Mouse (Mus musculus) A20 (cell line): ENCODE measurements around the gene Sqstm1.

Experiments
- DNase-seq: peaks from one replicate; pipeline ENCODE4 v3.0.0-alpha.2; 2011; ENCODE audit warnings: low read depth, low spot score

Sqstm1 gene

GRCm38 (mm10) chr11:50210505-50211151 lies at the start of gene Sqstm1, which contains the start of gene Mgat4b:
Sqstm1 (minus strand) TSS chr11:50210827.
Mgat4b (plus strand) TSS chr11:50210890.
- peak; percentile 91 for DNase-seq

DNA sequence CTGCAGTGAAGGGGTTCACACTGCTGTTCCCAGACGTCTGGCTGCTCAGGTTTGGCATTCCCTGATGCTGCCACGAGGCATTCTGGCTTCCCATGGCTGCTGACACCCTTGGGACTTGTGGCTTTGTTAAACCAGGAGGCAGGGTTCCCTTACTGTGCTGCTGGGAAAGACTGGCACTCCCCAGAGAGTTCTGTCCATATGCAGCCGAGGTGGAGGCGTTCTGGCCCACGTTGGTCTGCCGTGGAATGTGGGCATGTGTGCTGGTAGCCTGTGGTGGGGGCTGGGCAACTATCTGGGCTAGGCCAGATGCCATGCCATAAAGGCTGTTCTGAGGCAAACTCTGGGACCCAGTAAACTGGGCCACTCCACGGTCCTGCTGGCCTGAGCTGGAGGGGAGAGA lies 47.7 kb upstream of the Sqstm1 start:
- no peak for DNase-seq

GRCm38 (mm10) chr11:50256615-50257014 lies 46.0 kb upstream of the Sqstm1 start:
- DNase-seq = no peak

DNA sequence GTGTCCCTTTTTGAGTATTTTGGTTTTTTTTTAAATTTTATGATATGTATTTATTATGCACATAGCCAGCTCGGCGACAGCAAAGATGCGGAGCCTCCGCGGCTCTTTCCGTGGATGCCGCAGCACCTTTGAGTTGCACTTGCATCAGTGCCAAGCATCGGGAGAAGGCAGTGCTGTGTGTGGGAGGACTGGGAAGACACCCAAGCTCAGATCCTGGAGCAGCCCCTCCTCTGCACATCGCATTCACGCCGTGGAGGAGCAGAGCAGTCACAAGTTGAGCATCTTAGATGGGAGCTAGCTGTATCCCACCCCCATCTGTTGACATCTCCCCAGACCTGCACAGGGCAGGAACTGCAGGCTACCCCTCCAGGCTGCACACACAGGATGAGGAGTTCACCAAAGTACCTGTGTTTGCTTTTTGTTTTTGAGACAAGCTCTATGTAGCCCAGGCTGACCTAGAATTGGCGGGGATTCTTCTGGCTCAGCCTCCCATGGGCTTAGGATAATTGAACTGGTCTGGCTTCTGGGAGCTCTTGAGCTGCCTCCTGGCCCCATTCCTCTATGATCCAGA lies 43.5 kb upstream of the Sqstm1 start:
- no peak for DNase-seq

DNA sequence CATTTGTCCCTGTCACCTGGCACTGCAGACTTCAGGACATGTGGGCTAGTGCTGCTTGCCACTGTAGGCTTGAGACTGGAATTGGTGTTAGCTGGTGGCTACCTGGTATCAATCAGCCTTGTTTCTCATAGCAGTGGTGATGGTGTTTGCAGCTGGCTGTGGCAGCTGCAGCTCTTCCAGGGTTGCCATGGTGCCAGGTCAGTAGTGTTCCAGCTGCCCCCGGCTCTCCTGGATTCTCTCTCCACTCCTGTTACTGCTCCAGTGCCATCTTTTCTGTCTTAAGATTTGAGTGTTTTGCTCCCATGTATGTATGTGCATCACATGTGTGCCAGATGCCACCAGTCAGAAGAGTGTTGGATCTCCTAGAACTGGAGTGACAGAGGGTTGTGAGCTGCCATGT lies 42.8 kb upstream of the Sqstm1 start:
- no peak for DNase-seq

DNA sequence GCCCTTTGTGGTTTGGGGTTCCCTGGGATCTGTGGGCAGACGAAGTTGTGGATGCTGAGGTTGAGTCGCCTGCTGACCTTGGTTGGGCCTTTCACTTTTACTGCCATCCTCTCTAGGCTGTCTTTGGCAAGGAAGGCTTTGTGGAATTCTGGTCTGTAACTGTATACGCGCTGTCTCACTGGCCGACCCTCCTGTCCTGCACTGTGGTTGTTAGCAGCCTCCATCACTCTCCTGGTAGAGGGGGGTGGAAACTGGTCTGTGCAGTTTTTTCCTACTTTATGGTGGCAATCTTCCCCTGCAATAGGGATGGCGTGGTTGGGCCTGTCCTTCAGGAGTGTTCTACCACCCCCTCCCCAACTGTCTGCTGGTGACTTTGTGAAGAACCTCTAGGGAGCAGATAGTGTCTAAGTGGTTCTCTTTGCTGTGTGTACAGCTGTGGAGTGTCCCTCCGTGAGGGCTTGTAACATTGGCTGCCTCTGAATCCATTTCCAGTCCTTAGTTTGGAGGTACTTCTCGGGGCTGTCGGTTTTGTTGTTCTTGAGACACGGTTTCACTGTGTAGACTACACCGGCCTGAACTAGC lies 42.1 kb upstream of the Sqstm1 start:
- no peak for DNase-seq

DNA sequence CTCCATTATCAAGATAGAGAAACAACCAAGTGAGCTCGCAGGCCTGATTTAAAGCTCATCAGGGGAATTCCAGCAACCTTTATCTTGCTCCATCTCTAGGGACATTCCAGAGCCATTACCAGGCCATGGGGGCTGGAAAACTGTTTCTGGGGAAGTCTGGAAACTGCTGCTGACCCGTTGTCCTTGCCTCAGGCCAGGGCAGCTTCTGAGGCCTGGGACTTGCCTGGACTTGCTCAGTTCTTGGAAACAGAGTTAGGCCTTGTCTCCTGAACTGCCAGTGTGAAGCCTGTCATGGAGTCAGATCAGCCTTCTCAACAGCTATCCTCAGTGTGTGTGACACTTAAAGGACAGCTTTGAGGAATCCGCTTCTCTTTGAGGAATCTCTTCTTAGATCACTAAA lies 41.5 kb upstream of the Sqstm1 start:
- DNase-seq = no peak

DNA sequence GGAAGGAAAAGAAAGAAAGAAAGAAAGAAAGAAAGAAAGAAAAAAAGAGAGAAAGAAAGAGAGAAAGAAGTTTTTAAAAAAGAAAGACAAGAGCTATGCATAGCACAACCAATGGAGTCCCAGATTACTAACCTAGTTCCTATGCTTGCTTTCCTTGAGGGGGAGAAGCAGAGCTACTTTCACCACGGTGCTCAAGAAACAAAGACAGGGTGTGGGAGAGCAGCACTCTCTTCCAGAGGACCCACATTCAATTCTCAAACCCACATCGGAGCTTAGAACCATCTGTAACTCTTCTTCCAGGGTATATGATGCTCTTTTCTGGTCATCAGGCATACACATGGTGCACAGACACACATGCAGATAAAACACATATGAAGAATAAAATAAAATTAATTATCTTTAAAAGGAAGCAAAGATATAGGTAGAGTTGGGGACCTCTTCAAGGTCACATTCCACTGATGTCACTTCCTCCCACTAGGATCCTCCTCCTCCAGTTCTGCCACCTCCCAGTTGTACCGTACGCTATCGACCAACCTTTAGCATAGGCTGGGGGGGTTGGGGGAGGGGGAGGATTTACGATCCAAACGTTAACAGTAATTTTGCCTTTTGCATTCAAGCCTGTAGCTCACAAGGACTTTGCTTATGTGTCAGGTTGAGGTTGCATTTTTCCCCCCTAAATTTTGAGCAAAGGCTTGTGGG lies 38.0 kb upstream of the Sqstm1 start:
- no peak for DNase-seq

DNA sequence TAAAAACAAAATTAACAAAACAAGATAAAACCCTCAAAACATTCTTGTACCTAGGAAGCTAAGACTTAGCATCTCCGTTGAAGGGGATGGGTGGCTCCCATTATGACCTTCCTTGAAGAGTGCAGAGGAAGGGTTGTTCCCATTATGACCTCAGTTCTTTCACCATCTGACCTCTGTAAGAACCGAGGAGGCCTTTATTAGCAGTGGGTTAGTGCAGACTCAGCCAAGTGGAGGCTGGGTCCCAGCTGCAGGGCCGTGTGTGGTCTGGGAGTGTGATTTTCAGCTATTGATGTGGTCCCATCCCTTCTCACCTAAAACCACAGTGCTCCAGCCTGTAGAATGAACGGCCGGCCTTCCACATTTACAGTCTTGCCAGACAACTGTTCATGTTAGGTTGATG lies 34.6 kb upstream of the Sqstm1 start:
- DNase-seq = no peak

GRCm38 (mm10) chr11:50243926-50244325 lies 33.3 kb upstream of the Sqstm1 start:
- no peak for DNase-seq

- DNase-seq = no peak
Measured at GRCm38 (mm10) chr11:50240235-50240911, 29.7 kb upstream of the Sqstm1 start.

- no peak for DNase-seq
Measured at GRCm38 (mm10) chr11:50238821-50239791, 28.5 kb upstream of the Sqstm1 start.

- no peak for DNase-seq
Measured at GRCm38 (mm10) chr11:50238324-50238723, 27.7 kb upstream of the Sqstm1 start, which contains the start of gene Ltc4s. Ltc4s (minus strand) TSS chr11:50238616.

DNA sequence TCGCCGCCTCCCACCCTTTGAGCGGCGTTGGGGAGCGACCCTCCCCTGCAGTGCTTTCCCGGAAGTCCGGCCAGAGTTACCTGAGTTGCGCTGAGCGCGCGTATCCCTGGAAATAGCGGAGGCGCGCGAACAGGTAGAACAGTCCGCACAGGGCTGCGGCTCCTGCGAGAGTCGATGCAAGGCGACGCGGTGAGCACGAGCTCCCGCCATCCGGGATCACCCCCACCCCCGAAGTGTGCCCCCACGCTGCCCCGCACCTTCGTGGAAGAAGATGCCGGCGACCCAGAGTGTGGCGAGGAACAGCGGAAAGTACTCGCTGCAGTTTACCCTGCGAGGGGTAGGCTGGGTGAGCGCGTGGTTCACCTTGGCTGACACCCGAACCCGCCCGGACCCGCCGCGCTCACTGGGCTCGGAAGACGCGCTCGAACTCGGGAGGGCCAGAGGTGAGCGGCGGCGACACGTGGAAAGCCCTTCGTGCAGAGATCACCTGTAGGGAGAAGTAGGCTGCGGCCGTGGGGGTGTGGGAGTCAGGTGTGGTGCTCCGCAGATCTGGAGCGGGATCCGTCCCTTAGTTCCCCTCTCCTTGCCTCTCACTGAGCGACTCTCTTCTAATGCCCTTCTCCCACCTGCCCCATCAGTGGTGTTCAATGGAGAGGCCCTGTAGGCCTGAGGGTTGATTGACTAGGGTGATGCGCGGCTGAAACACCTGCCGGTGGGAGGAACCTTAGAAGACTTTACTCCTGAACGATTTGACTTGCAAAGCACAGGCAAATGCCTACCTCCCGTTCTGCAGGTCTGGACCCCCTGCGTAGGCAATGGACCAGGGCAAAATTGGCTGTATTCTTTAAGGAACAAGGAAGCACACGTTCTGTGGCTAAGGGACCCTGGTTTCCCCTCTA lies 26.6 kb upstream of the Sqstm1 start:
- peak; percentile 75 for DNase-seq

- DNase-seq = peak; percentile 95
Measured at GRCm38 (mm10) chr11:50236540-50236936, 25.9 kb upstream of the Sqstm1 start.

DNA sequence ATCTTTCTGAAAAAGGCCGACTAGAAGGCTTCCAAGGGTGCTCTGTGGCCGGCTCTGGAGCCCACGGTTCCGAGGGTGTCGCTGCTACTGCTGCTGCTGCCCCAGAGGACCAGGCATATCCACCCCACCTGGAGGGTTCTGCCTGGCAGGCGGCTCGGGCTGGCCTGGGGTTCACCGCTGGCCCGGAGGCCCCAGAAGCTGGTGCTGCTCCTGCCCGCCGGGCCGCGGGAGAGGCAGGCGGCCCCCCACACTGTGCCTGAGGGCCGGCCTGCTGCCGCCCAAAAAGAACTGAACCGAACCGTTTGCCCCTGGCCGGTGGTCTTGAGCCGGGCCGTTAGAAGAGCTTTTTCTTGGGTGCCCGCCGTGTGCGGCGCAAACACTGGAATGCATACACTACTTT lies 24.0 kb upstream of the Sqstm1 start:
- DNase-seq = no peak

DNA sequence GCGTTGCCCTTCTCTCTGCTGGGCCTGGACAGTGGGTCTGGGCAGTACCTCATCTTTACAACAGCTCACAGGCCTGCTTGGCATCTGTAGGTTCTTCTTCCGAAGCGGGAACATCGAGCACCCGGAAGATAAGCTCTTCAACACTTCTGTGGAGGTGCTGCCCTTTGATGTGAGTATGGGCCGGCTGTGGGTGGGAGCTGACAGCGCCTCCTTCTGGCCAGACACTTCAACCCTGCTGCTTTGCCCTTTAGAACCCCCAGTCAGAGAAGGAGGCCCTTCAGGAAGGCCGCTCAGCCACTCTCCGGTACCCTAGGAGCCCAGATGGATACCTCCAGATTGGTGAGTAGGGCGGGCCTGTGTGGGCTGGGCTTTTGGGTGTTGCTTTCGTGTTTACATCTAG lies 23.4 kb upstream of the Sqstm1 start:
- DNase-seq = peak; percentile 41

- DNase-seq = no peak
Measured at GRCm38 (mm10) chr11:50233022-50233421, 22.4 kb upstream of the Sqstm1 start.

DNA sequence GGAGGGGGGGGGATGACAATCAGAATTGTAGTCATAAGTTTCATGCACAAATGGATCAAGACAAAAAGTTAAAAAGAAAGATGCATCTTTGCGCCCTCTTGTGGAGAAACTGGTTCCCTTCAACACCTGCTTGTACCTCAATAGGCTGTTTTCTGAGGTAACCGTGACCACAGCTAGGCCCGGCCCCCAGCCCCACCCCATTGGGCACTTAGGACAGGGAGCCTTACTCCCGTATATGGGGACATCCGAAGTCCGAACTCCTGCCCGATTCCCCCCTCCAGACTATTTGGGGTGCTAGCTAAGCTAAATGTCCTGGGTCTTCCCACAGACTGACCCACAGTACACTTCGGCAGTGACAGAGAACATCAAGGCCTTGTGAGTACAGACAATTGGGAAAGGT lies 20.8 kb upstream of the Sqstm1 start:
- DNase-seq = peak; percentile 78
